Mouse (Mus musculus): ENCODE results near the gene Paf1. TPM values are rescaled to one million over a fixed set of nuclear protein-coding genes. Genes with fewer than 3 reads are reported as not detected.
"Not testable (repeated sequence)": the region's sequence is repeated elsewhere in the genome, so short reads cannot be mapped to it uniquely, and the experiment has no call there.

The Paf1 gene
- polyA plus RNA-seq, 3 experiments from 2014 or later: 46.2 to 59.4 (median 51.8) TPM

GRCm38 (mm10) chr7:28386007-28386406, 6.7 kb upstream of the Paf1 start:
- no peak for ATAC-seq

- no peak for ATAC-seq
Measured at GRCm38 (mm10) chr7:28386462-28386861, 6.3 kb upstream of the Paf1 start.

- not testable (repeated sequence) for ATAC-seq
Measured at GRCm38 (mm10) chr7:28386877-28387276, 5.9 kb upstream of the Paf1 start.

- ATAC-seq: not testable (repeated sequence)
Measured at GRCm38 (mm10) chr7:28387384-28387783, 5.4 kb upstream of the Paf1 start.

- ATAC-seq: no peak
Measured at GRCm38 (mm10) chr7:28390331-28390730, 2.4 kb upstream of the Paf1 start.

GRCm38 (mm10) chr7:28393272-28393951, 661 bp downstream of the Paf1 start:
- peak; percentile 2 for ATAC-seq

GRCm38 (mm10) chr7:28395425-28395824, 2.7 kb downstream of the Paf1 start:
- no peak for ATAC-seq

- ATAC-seq: no peak
Measured at GRCm38 (mm10) chr7:28398000-28398399, 5.2 kb downstream of the Paf1 start.

GRCm38 (mm10) chr7:28398696-28399340, 6.1 kb downstream of the Paf1 start:
- no peak for ATAC-seq

GRCm38 (mm10) chr7:28401030-28401429, 8.3 kb downstream of the Paf1 start:
- no peak for ATAC-seq

GRCm38 (mm10) chr7:28401942-28402341, 9.2 kb downstream of the Paf1 start:
- no peak for ATAC-seq

- no peak for ATAC-seq
Measured at GRCm38 (mm10) chr7:28410841-28411475, 18.2 kb downstream of the Paf1 start.

GRCm38 (mm10) chr7:28412826-28413225, 20.1 kb downstream of the Paf1 start:
- no peak for ATAC-seq

GRCm38 (mm10) chr7:28417368-28417767, 24.6 kb downstream of the Paf1 start:
- no peak for ATAC-seq

GRCm38 (mm10) chr7:28418096-28418670, 25.4 kb downstream of the Paf1 start:
- no peak for ATAC-seq

- ATAC-seq: no peak
Measured at GRCm38 (mm10) chr7:28419416-28419815, 26.7 kb downstream of the Paf1 start.

GRCm38 (mm10) chr7:28423018-28423417, 30.3 kb downstream of the Paf1 start:
- no peak for ATAC-seq

- no peak for ATAC-seq
Measured at GRCm38 (mm10) chr7:28427738-28428137, 35.0 kb downstream of the Paf1 start.

- ATAC-seq: no peak
Measured at GRCm38 (mm10) chr7:28430512-28430911, 37.8 kb downstream of the Paf1 start.

- ATAC-seq: no peak
Measured at GRCm38 (mm10) chr7:28432252-28432651, 39.5 kb downstream of the Paf1 start.

- ATAC-seq: no peak
Measured at GRCm38 (mm10) chr7:28435660-28436259, 43.0 kb downstream of the Paf1 start.

GRCm38 (mm10) chr7:28436271-28436904, 43.6 kb downstream of the Paf1 start:
- ATAC-seq: peak; percentile 88

Measured in inflammation-experienced regulatory T-cells, adult 6 months (primary cell).